Mouse (Mus musculus): Measurements from ENCODE around the gene Sec61a2.
A peak's percentile ranks its signal among the peaks of the same experiment; 100 is the strongest.

DNA sequence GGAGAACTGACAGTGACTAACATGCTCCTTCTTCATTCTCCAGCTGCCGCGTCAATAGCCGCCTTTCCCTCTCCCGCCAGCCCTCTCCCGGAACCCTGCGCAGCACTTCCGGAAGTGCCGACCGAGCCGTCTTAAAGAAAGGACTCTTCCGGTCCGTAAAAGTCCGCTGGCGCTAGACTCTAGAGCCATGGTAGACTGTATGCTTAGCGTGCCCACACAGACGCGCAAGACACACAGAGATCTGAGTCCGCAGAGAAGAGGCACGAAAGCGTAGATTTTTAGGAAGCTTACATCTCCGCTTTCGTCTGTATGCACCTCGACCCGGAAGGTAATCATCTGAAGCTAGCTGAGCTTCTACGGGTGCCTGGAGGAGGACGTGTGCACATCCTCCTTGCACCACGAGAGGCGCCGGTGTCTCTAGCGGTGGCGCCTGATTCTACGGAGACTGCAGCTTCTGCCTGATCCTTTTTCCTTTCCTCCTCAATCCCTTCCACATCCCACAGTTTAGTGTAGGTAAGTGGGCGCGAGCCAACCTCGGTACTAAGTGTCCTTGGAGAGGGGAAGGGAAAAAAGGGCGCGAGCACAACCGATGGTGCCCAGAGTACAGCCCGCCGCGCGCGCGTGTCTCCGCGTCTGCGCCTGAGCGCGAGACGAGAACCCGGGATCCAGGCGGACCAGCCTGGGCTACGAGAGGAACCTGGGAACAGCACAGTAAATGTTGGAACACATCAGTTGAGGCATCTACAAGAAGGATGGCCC is 50.2 kb downstream of the Sec61a2 start, which contains the start of the genes Nudt5 and Cdc123:
- TF ChIP-seq POLR2A (IDR thresholded peaks at IDR 0.05; ENCODE audit: insufficient read length, low read depth) (peak; percentile 78), MAX (IDR thresholded peaks at IDR 0.05; ENCODE audit: low read depth) (no peak), E2F4 (IDR thresholded peaks at IDR 0.05; ENCODE audit: insufficient read depth) (peak; percentile 69), POLR2AphosphoS2 (IDR thresholded peaks at IDR 0.05; ENCODE audit: insufficient read length, low read depth) (peak; percentile 81), MYOD1 (IDR thresholded peaks at IDR 0.05; ENCODE audit: control insufficient read depth in 1 of 3, insufficient read length in 2 of 3, low read depth in 2 of 3) (peak in 1 of 3 experiments; percentile 23), TCF12 (IDR thresholded peaks at IDR 0.05; ENCODE audit: insufficient read depth, poor library complexity, severe bottlenecking) (no peak), TCF3 (IDR thresholded peaks at IDR 0.05; ENCODE audit: insufficient read length, low read depth) (no peak), USF1 (IDR thresholded peaks at IDR 0.05; ENCODE audit: low read depth) (no peak), REST (IDR thresholded peaks at IDR 0.05; ENCODE audit: insufficient read depth, insufficient read length) (no peak)
